Mouse (Mus musculus): ENCODE measurements around the gene Kif11.

DNA sequence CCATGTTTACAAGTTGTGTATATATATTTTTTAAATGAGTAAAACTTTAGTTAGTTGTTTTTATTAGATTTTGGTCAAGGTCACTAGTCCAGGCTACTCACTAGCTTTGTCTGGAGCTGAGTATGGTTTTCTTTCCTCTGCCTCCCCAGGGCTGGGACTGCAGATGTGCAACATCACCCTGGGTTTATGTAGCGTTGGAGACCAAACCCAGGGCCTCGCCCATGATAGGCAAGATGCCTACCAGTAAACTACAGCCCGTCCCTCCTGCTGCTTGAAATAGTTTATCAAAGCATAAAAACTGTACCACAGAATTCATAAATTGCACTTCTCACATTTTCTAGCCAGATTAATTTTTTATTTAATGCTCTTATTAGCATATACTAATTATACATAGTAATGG lies 73.0 kb downstream of the Kif11 start:
- TF ChIP-seq POLR2A (IDR thresholded peaks at IDR 0.05; ENCODE audit: control insufficient read depth, low read depth, low read length): no peak
- no peak for TF ChIP-seq CTCF (IDR thresholded peaks at IDR 0.05; ENCODE audit: control insufficient read depth, insufficient read depth, insufficient replicate concordance, low read depth, low read length)

Measured in testis, adult 2 months (tissue).